ENCODE assay signal across 28 mouse cellular contexts in the genomic region with DNA sequence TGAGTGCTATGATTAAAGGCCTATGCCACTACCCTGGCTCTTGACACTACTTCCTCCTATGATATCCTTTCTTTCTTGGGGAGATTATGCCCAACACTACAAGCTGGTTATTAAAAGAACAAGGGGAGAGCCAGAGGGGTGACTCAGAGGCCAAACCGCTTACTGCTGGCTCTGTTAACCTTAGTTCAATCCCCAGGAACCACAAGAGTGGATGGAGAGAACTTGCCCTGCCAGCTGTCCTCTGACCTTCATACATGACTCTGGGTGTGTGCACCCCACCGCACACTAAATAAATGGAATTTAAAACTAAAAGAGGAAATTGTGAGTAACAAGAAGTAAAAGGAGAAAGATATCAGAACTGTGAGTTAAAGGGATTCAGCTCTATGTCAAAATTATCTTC.
"Had no signal": no experiment of that assay in that cellular context is flagged by ENCODE, and none has a peak within 500 bp of the region (broad histone marks: within the 10 kb centered on the region; RNA-seq: fewer than 3 reads in every experiment).

No protein-coding gene starts in this region.

- H3K4me3 ChIP-seq: gastrocnemius, adult 2 months; heart, adult 2 months; heart, embryonic 13.5 days; heart, embryonic 15.5 days; hindbrain, embryonic 13.5 days; hindbrain, embryonic 15.5 days; kidney, embryonic 15.5 days; limb, embryonic 13.5 days; limb, embryonic 15.5 days; liver, embryonic 12.5 days had no signal

- H3K9me3 ChIP-seq: heart, embryonic 13.5 days; heart, embryonic 15.5 days; hindbrain, embryonic 13.5 days; hindbrain, embryonic 15.5 days; kidney, embryonic 15.5 days; limb, embryonic 13.5 days; limb, embryonic 15.5 days; liver, embryonic 12.5 days had no signal

- H3K4me1 ChIP-seq: heart, embryonic 13.5 days; heart, embryonic 15.5 days; hindbrain, embryonic 13.5 days; hindbrain, embryonic 15.5 days; kidney, embryonic 15.5 days; limb, embryonic 13.5 days; limb, embryonic 15.5 days; liver, embryonic 12.5 days had no signal

- H3K4me2 ChIP-seq: heart, embryonic 11.5 days; heart, embryonic 13.5 days; heart, embryonic 15.5 days; hindbrain, embryonic 13.5 days; hindbrain, embryonic 15.5 days; kidney, embryonic 15.5 days; limb, embryonic 13.5 days; limb, embryonic 15.5 days; liver, embryonic 12.5 days had no signal

- ATAC-seq: hindbrain, postnatal 0 days; intestine, embryonic 16.5 days; liver, embryonic 12.5 days had no signal

- DNase-seq: gastrocnemius, adult 2 months; gastrocnemius, postnatal 14 days; gastrocnemius, postnatal 36 days; heart, adult 11 months; heart, adult 2 months; heart, postnatal 14 days; heart, postnatal 36 days; kidney, adult 11 months; kidney, adult 2 months; kidney, adult 9 months; kidney, postnatal 14 days; kidney, postnatal 36 days; layer of hippocampus, adult 9-11 months; layer of hippocampus, postnatal 36 days; left cerebral cortex, postnatal 4 days had no signal

- H3K36me3 ChIP-seq: heart, embryonic 13.5 days; heart, embryonic 15.5 days; hindbrain, embryonic 13.5 days; hindbrain, embryonic 15.5 days; kidney, embryonic 15.5 days; limb, embryonic 13.5 days; limb, embryonic 15.5 days; liver, embryonic 12.5 days had no signal

- H3K27me3 ChIP-seq: heart, embryonic 13.5 days; heart, embryonic 15.5 days; hindbrain, embryonic 13.5 days; hindbrain, embryonic 15.5 days; limb, embryonic 13.5 days; limb, embryonic 15.5 days; liver, embryonic 12.5 days had no signal

- H3K9ac ChIP-seq: heart, embryonic 13.5 days; heart, embryonic 15.5 days; hindbrain, embryonic 13.5 days; hindbrain, embryonic 15.5 days; kidney, embryonic 15.5 days; limb, embryonic 13.5 days; limb, embryonic 15.5 days; liver, embryonic 12.5 days; liver, embryonic 14.5 days had no signal

- H3K27ac ChIP-seq: gastrocnemius, adult 2 months; heart, adult 2 months; heart, embryonic 13.5 days; heart, embryonic 15.5 days; hindbrain, embryonic 13.5 days; hindbrain, embryonic 15.5 days; hindbrain, postnatal 0 days; kidney, embryonic 15.5 days; kidney, postnatal 0 days; limb, embryonic 13.5 days; limb, embryonic 15.5 days; liver, embryonic 12.5 days; liver, embryonic 14.5 days had no signal
